Mouse (Mus musculus) brain, embryonic 18.5 days (tissue): ENCODE measurements at regions not wholly inside any gene's neighbourhood (a gene's known extent, or its start where the extent isn't known, plus 50 kb on each side); places are given as distances from the start of the nearest gene placed in this dataset.

Experiments
- DNase-seq: peaks from one replicate; pipeline ENCODE4 v3.0.0-alpha.2; 2012; ENCODE audit warnings: low read depth, low spot score

- DNase-seq: no peak
These were observed 74.4 kb downstream of the Mettl11b start for GRCm38 (mm10) chr1:163650577-163651180.

- no peak for DNase-seq
These were observed 82.9 kb downstream of the Mettl11b start for GRCm38 (mm10) chr1:163642091-163642490.

GRCm38 (mm10) chr1:163640527-163641228, 84.4 kb downstream of the Mettl11b start:
- no peak for DNase-seq

- no peak for DNase-seq
These were observed 94.7 kb downstream of the Mettl11b start for GRCm38 (mm10) chr1:163630291-163630812.

- no peak for DNase-seq
These were observed 100.1 kb downstream of the Mettl11b start for GRCm38 (mm10) chr1:163624887-163625286.

- no peak for DNase-seq
These were observed 103.7 kb downstream of the Mettl11b start for GRCm38 (mm10) chr1:163621293-163621692.

- DNase-seq: no peak
These were observed 105.2 kb downstream of the Mettl11b start for GRCm38 (mm10) chr1:163619831-163620230.

GRCm38 (mm10) chr1:163618132-163618531, 106.9 kb downstream of the Mettl11b start:
- no peak for DNase-seq

- peak; percentile 12 for DNase-seq
These were observed 108.4 kb downstream of the Mettl11b start for GRCm38 (mm10) chr1:163616596-163616995.

GRCm38 (mm10) chr1:163608429-163608828, 116.6 kb downstream of the Mettl11b start:
- no peak for DNase-seq

GRCm38 (mm10) chr1:163607701-163608100, 117.3 kb downstream of the Mettl11b start:
- DNase-seq: no peak

- no peak for DNase-seq
These were observed 124.8 kb downstream of the Mettl11b start for GRCm38 (mm10) chr1:163599926-163600890.

- no peak for DNase-seq
These were observed 148.6 kb downstream of the Mettl11b start for GRCm38 (mm10) chr1:163576411-163576810.

- DNase-seq: no peak
These were observed 149.4 kb downstream of the Mettl11b start for GRCm38 (mm10) chr1:163575593-163575992.

GRCm38 (mm10) chr1:163574409-163575161, 150.4 kb downstream of the Mettl11b start:
- DNase-seq: no peak

GRCm38 (mm10) chr1:163573533-163573932, 151.5 kb downstream of the Mettl11b start:
- no peak for DNase-seq

- DNase-seq: no peak
These were observed 160.3 kb upstream of the Gorab start for GRCm38 (mm10) chr1:163563791-163564190.

GRCm38 (mm10) chr1:163563064-163563463, 159.6 kb upstream of the Gorab start:
- no peak for DNase-seq

GRCm38 (mm10) chr1:163562166-163562733, 158.8 kb upstream of the Gorab start:
- DNase-seq: no peak

GRCm38 (mm10) chr1:163561016-163561415, 157.5 kb upstream of the Gorab start:
- DNase-seq: no peak
